Comparison of ENCODE assay signal across 10 mouse cellular contexts in genomic region chr7:117510113-117510512, GRCm38 (mm10).
A peak's percentile ranks its signal among the peaks of the same experiment; 100 is the strongest.
DNase-seq lines count a peak whose midpoint lies in the region; TF ChIP-seq lines count a peak whose summit lies in the region.
"Had no signal": no experiment of that assay in that cellular context is flagged by ENCODE, and none has a peak within 500 bp of the region (broad histone marks: within the 10 kb centered on the region; RNA-seq: fewer than 3 reads in every experiment).

No protein-coding gene starts in this region.

- no peak overlapping the region for H3K4me3 ChIP-seq in gastrocnemius, adult 2 months
- H3K4me3 ChIP-seq: heart, embryonic 10.5 days; liver, embryonic 15.5 days had no signal

- H3K27ac ChIP-seq in gastrocnemius, adult 2 months: no peak overlapping the region
- H3K27ac ChIP-seq: heart, embryonic 10.5 days; liver, embryonic 15.5 days had no signal

- DNase-seq in cerebellum, postnatal 14 days: peak; percentile 27 to 33
- DNase-seq in cerebellum, postnatal 4 days (ENCODE audit: low spot score in 2 of 2): no peak
- peak; percentile 54 to 55 for DNase-seq in left cerebral cortex, postnatal 14 days (ENCODE audit: low spot score in 2 of 2)
- no peak for DNase-seq in left cerebral cortex, adult 9 months (ENCODE audit: low spot score in 2 of 2)
- peak; percentile 62 for DNase-seq in brain, adult 2 months (ENCODE audit: low read depth, low spot score)
- DNase-seq in layer of hippocampus, postnatal 25 days (ENCODE audit: extremely low spot score in 1 of 2, low spot score in 1 of 2): peak; percentile 23 to 27
- no peak for DNase-seq in gastrocnemius, adult 2 months
- DNase-seq in heart, adult 9 months (ENCODE audit: low spot score in 2 of 2): no peak

- TF ChIP-seq CTCF in gastrocnemius, adult 2 months (IDR thresholded peaks at IDR 0.05): no peak

- intact Hi-C loops in left cerebral cortex, postnatal 14 days (cut with DNase I): no loop called here
- intact Hi-C loops in gastrocnemius, adult 2 months (cut with DNase I): no loop called here

Comparison
In these comparisons a context has a peak if more than half of its experiments do, and no peak if none do; other contexts are left out.
1. DNase-seq: peak in cerebellum, postnatal 14 days (2 of 2), left cerebral cortex, postnatal 14 days (2 of 2), brain, adult 2 months (single experiment) and layer of hippocampus, postnatal 25 days (2 of 2); none in cerebellum, postnatal 4 days (0 of 2), left cerebral cortex, adult 9 months (0 of 2), gastrocnemius, adult 2 months (single experiment) and heart, adult 9 months (0 of 2).